Mouse (Mus musculus) retina, embryonic 14.5 days (tissue): ENCODE data around the gene Tspan33.
"Not testable (repeated sequence)": the region's sequence is repeated elsewhere in the genome, so short reads cannot be mapped to it uniquely, and the experiment has no call there.

Experiments
- DNase-seq: peaks from one replicate; pipeline ENCODE4 v3.0.0-alpha.2; 2015; ENCODE audit warnings: low spot score

Gene Tspan33

DNA sequence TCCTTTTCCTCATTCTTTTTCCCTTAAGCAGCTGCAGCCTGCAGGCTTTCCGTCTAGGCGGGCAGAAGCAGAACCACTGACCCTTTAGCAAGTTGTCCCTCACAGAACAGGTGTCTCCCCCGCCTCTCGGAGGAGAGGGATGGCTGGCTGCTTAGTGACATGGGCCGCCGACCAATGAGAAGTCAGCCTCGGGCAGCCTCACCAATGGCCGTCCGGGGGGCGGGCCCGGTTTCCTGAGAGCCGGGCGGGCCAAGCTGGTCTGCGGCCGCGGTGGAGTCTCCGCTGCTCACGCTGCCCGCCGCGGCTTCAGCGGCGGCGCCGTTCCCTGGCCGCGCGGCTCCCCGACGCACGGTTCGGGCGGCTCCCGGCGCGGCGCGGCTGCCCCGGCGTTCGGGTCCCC lies at the start of gene Tspan33:
Gene Tspan33, plus strand, starts transcription at position 270 of the 400 bp plus-strand sequence.
- DNase-seq: peak; percentile 96

DNA sequence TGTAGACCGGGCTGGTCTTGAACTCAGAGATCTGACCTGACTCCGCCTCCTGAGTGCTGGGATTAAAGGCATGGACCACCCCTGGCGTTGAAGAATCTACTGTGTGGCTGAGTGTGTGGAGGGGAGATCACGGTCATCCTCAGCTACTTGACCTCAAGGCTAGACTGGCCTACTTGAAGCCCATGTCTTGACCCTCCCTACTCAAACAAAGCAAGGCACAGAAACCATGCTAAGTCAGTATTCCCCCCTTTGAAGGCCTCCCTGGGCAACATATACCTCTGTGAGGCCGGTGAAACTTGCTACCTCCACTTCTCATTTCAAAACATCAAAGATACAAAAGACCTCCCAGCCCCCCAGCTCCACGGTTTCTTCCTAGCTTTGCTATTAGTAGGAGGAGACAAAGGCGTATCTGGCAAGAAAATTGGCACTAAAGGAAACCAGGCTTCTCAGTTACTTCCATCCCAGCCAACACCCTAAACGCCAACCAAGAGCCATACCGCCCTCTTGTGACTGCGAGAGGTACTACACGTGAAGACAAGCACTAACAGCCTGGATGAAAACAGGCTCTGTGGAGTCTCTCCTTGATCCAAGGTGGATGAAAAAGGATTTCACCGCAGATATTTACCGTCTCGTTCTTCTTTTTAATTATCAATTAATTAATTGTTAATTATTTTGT lies 44.4 kb upstream of the Tspan33 start:
- peak; percentile 91 for DNase-seq

DNA sequence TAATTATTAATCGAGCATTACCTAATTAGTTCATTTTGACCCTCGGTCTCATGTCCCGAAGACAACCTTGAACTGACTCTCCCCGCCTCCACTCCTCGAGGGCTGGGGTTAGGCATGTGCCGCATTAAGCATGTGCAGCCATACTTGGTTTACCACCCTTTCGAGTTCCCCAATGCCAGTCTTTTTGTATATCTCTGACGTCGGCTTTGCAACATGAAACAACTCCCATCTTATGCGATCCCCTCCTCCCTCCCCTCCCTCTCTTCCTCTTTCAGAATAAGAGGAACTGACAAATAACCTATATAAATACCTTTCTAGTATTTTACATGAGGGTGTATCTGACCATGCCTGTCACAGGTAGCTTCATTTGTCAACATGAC lies 43.9 kb upstream of the Tspan33 start:
- no peak for DNase-seq

DNA sequence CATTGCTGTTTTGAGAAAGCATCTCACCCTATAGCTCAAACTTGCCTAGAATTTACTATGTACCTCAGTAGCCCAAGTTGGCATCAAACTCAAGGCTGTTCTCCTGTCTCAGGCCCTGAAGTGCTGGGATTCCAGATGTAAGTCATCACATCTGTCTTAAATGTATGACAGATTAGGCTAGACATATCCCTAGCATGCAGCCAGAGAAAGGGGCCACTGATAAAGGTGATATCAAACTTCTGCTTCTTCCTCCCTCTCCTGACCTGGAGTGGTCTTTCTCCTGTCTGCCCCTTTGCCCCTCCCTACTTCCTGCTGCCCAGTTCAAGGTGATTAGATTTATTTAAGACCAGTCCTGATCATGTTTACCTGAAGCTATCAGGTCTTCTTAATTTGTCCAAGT lies 40.8 kb upstream of the Tspan33 start:
- no peak for DNase-seq

DNA sequence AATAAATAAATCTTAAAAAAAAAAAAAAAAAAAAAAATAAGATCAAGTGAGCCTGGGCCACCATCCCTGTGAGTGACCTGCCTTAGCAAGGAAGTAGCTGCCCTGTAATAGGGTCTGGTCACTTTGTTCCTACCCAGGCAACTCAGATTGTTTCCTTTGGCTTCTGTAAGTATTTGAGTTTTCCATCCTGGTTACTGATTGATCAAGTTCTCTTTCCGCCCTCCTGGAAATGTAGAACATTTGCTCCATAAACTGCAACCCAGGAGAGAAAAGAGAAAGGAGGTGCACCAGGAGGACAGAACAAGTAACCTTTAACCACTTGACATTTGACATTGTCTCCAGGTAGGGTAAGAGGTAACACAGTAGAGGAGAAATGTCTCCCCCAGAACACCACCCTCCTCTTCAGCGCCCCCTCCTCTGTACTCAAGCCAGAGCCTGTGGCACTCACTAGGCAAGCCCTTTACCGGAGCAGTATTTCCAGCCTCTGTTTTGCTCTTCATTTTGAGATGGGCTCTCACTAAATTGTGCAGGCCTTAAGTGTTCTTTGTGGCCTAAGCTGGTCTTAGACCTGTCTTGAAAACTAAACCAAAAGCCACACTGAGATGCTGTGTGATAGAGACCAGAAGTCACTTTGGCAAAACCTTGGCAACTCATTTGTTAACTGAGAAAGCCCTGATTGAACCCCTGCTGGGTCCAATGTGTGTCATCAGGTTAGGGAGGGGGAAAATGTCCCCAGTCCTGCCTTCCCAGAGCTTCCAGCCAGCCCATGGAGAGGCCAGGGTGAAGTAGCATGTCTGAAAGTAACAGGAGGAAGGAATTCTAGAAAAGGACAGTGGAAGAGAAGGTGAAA lies 35.2 kb upstream of the Tspan33 start:
- no peak for DNase-seq

DNA sequence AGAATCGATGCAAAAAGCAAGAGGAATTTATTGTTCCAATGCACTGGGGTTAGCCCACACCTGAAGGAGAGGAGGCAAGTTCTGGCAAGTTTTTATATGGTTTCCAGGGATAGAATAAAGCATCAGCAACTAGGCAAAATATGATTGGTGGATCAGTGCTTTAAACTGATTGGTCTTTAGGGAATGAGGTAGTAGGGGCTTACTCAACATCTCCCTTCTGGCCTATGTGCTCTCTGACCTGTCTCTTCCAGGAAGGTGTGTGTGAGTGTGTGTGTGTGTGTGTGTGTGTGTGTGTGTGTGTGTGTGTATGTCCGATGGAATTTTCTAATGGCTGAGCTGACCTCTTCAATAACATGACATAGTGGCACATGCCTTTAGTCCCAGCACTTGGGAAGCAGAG lies 34.1 kb upstream of the Tspan33 start:
- no peak for DNase-seq

DNA sequence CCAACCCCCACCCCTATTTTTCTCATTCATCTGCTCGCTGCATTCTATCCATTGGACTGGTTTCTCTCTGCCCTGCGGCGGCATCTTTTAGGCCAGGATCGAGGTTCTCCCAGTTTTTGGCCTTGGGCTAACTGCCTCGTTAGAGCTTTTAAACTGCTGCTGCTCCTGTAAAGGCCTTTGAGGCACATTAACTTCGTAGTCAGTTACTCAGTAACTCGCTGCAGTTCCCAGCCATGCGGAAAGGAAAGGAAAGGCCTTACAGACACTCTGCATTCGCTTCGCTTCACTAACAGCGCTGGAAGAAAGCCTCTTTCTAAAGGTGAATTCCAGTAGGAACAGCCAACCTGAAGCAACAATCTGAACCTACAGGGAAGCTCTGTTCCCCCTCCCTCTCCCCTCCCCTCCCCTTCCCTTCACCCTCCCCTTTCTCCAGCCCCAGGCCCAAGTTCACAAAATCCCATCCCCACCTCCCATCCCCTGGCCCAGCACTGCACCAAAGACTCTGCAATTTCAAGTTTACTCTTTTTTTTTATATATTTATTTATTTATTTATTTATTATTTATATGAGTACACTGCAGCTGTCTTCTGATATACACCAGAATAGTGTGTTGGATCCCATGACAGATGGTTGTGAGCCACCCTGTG lies 33.2 kb upstream of the Tspan33 start:
- peak; percentile 21 for DNase-seq

DNA sequence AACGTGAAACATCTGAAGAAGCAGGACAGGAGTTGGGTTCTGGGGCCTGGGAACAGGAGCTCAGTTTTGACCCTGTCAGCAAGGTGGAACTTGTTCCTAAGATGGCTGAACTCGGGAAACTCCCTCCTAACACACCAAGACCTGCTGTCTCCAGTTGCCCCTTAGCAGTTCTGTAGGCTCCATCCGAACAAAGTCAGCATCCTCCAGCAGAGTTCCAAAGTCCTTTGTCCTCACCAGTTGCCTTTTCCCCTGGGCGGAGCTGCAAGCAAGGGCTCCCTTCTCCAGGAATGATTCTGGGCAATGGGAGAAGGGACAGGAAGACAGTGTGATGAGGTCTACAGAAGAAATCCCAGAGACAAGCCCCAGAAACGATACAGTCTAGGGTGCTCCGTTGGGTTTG lies 26.8 kb upstream of the Tspan33 start:
- no peak for DNase-seq

DNA sequence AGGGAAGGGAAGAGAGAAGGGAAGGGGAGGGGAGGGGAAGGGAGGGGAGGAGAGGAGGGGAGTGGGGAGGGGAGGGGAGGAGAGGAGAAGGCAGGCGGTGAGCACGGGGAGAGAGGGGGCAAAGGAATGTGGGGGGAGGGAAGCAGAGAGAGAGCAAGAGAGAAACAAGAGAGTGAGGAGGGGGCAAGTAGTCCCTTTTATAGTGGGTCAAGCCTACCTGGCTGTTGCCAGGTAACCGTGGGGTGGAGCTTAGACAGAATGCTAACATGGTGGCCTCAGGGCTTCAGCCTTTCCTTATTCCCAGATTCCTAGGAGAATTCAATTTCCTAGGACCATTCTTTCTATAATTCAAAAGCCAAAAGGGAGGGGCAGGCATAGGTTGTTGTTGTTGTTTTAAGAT lies 22.3 kb upstream of the Tspan33 start:
- no peak for DNase-seq

DNA sequence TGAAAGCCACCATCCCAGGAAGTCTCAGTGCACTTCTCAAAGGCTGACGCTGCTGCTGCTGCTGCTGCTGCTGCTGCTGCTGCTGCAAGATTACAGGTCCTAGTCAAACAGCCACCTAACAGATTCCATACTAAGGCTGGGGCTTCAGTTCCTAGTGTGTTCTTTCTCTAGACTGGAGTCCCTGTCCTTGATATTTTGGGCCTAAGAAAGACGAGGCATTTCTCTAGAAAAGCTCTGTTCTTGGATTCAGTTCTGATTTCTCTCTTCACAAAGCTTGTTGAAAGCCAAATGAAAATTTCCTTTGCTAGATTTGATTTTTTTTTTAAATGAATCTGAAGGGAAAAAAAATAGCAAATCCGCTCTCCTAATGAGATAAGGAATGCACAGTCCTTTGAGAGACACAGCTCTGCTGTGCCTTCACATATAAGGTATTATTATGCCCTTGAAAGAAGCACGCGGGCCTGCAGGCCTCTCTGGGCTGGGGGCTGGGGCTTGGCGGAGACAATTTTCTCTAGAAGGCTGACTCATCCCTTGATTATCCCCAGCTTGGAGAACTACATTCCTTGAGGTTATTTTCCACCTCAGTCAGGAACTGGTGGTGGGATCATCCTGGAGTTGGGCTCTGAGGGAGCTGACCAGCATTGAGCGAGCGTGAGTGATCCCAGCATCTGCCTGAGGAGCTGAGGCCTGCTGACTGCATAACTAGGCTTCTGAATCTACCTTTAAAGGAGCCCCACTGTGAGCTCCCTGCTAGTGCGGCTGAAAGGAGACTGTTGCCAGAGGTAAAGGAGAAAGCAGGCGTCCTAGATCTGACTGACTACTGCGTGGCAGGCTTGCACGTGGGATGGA lies 21.2 kb upstream of the Tspan33 start:
- DNase-seq: no peak

DNA sequence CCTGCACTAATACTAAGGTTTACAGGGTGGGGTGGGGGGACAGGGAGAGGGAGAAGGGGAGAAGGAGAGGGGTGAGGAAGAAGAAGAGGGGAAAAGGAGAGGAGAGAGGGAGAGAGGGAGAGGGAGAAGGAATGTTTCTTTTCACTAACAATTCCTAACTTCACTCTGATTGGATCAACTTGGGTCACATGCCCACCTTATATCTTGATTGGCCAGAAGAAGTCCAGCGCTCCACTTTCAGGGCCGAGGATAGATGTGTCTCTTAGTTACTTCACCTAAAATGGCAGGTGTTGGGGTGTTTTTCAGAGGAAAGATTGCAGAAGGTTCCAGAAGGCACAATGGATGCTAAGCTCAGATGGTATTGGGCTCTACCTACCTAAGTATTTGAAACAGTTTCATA lies 20.3 kb upstream of the Tspan33 start:
- no peak for DNase-seq

DNA sequence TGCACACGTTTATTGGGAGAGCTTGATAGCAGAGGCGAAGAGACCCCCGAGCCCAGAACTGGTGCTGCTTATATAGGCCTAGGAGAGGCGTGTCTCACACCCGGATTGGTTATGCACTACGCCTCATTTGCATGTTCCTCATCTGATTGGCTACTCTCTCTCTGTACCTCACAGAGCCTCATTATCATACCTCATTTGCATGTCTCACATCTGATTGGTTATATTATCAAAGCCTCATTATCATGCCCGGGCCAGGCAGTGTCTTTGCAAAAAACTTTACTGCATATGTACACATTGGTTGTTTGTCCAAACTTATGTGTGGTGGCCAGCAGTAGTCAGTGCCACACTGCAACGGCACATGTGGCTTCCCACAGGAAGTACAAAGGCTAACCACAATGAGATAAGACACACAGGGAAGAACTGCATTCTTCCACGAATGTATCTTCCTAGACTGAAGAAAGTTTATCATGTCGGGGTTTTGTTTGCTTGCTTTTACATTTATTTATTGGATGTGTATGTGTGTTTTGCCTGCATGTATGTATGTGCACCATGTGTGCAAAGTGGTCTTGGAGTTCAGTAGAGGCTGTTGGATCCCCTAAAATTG lies 14.0 kb upstream of the Tspan33 start:
- DNase-seq: not testable (repeated sequence)

DNA sequence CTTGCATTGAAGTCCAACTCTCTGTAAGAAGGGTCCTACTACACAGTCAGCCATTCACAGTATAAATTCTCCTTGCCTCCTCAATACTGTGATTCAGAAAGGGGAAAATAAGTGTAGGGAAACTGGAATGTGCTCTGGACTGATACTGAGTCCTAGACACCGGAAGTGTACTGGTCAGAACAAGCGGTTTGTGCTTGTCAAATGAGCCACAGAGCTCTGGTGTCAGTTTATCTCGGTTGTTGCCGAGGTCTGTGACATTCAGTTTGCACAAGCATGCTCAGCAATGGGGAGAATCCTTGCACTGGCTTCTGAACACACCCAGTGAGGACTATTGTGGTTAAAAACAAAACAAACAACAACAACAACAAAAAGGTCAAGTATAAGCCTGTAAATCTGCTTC lies 12.2 kb upstream of the Tspan33 start:
- no peak for DNase-seq

DNA sequence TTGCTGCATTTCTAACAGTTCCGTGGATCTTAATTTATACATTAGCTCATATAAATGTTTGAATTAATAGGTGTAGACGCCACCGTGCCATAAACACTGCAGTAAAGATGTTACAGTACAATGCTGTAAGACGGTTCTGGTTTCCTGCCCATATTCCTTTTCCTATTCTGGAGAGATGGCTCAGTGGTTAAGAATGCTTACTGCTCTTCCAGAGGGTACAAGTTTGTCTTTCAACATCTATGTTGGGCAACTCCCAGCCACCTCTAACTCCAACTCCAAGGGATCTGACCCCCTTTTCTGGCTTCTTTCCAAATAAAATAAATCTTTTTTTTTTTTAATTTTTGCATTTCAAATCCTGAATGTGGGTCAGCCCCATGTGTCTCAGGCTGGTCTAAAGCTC lies 9.3 kb upstream of the Tspan33 start:
- no peak for DNase-seq

DNA sequence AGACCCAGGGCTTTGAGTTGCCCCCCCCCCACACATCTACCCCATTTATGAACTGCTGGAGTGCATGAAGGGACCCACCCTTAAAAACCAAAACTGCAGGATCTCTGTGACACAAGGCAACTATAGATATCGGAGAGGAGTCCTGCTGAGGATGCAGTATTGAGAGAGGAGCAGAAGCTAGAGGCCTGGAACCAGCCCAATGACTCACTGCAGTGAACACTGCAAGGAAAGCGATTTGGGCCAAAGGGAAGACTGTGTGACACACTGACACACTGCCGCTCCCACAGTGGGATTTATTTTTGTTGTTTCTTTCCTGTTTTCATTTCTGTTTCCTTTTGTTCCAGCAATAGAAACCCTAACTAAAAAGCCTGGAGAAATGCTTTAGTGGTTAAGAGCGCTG lies 8.1 kb upstream of the Tspan33 start:
- DNase-seq: no peak

DNA sequence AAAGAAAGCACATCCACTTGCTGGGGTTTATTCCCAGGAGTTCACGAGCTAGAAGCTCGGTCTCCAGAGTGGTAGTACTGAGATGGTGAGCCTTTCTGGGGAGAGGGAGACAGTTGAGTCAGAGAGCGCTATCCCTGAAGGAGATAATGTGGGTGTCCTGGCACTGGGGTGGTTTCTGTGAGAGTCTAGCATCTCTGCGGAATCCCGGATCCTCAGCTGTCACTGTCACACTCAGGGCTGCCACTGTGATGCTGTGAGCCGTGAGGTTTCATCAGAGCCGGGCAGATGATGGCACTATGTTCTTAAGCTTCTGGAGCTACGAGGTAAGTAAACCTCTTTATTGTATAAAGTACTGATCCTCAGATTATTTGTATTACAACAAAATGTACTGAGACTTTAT lies 4.6 kb upstream of the Tspan33 start:
- no peak for DNase-seq

DNA sequence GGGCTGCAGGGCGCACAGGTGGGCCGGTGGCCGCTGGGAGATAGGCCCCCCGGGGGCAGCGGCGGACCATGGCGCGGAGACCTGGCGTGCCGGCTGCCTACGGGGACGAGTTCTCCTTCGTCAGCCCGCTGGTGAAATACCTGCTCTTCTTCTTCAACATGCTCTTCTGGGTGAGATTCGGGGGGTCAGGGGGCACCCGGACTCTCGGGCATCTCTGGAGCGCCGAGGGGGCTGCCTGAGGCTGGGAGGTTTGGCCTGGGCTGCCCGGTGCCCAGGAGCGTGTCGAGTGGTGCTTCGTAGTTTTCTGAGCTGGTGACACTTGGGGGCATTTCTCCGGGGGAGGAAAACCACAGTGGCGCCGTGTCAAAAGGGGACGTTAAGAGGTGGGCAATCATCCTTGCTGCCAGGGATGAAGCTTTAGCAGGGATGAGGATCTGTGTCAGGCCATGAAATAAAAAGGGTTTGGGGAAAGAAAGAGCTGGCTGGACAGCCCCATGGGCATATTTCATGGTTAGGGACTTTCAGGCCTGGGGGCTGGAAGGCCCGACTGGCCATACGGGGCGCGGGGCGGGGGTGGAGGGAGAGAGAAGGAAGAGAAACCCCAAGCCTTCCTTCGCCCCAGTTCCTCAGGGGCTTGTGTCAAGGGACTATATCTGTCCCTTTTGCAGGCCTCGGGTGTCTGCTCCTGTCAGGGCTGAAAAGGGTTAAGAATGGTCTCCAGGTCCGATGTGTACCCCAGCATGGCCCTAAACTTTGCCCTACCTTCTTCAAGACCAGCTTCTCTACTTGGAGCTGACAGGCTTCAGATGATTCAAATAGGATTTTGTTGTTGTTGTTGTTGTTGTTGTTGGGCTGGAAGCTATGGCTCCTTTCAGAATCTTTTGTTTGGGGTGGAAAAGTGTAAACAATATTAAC lies 610 bp downstream of the Tspan33 start:
- DNase-seq: no peak

DNA sequence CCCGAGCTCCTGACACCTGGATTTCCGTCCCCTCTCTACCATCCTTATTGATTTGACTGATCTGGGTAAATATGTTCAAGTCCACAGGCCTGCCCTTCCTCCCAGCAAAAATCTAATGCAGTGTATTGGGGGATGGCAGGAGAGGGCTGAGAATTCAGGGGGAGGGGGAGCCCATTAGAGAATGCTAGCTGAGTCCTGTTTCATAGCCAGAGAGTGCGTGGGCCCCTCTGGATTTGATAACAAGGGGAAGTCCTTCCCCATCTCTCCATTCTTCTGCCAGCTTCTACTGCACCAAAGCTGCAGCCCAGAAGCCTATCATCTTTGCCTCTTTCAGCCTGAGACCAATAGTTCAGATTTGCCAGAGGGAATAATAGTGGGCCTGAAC lies 1.3 kb downstream of the Tspan33 start:
- DNase-seq: no peak

DNA sequence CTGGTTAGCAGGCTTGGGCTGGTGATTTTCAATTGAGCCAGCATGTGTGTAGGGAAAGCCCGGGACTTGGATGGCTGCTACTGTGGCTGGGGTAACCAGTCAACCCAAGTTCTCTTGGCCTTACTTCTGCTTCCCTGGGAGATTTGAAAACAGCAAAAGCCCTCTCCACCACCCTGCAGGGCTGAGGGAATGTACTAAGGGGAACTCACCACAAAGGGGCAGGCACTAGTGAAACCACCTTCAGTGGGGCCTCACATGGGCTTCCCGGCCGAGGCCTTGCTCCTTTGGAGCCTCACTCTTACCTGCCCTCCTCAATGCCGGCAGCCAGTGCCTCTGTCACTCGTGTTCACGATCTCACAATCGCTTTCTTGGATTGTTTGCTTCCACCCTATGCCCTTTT lies 2.0 kb downstream of the Tspan33 start:
- DNase-seq: no peak

DNA sequence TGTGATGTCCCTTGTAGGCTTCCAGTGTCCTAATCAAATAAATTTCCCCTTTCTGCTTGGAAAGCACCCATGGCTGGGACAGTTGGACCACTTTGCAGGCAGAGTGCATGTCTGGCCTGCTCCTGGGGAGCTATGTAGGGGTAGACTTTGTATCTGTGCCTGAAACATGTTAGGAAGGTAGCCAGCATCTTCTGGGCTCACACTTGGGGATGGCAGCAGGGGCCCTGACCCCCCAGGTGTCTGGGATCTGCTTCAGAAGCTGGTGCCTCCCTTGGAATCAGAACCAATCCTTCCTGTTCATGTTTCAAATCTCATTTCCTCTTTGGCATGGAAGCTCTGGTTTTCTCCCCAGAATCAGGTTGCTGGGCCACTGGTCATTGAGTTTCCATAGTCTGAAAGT lies 3.1 kb downstream of the Tspan33 start:
- DNase-seq: no peak

DNA sequence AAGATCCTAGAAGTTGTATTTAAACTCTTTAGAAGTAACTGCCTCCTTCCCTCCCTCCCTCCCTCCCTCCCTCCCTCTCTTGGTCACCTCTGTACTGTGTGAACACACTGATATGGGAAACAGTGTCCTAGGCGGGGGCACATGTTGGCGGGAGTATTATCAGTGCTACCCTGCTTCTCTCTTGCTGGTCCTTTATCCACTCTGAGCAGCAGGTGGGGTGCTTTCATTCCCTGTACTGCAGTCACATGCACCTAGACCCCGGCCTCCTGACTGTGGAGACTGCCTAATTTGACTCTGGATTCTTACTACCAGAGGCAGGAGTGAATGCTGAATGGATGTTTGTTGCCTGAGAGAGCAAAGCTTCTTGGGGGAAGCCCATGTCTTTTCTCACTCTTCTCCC lies 3.5 kb downstream of the Tspan33 start:
- no peak for DNase-seq
